In genomic region chr16:72605066-72605465, GRCm38 (mm10) we compare ENCODE assay signal across 9 mouse cellular contexts.
A peak's percentile ranks its signal among the peaks of the same experiment; 100 is the strongest.
DNase-seq lines count a peak whose midpoint lies in the region; ATAC-seq and TF ChIP-seq lines count a peak whose summit lies in the region.
"Had no signal": no experiment of that assay in that cellular context is flagged by ENCODE, and none has a peak within 500 bp of the region (broad histone marks: within the 10 kb centered on the region; RNA-seq: fewer than 3 reads in every experiment).

No protein-coding gene starts in this region.

- DNase-seq in ES-E14 (ENCODE audit: low read depth, low spot score): peak; percentile 58
- peak; percentile 42 to 82 for DNase-seq in adrenal gland, adult (ENCODE audit: inconsistent age in 2 of 2, low spot score in 1 of 2)
- peak; percentile 6 for DNase-seq in gastrocnemius, postnatal 25 days
- peak; percentile 36 to 76 for DNase-seq in layer of hippocampus, postnatal 14 days (ENCODE audit: low spot score in 2 of 2)
- DNase-seq in telencephalon, adult 2 months (ENCODE audit: low read depth, low spot score): peak; percentile 71

- peak; percentile 76 for ATAC-seq in megakaryocyte progenitor cell, adult 5-6 weeks (replicated peaks; ENCODE audit: poor library complexity)

- TF ChIP-seq CTCF in cortical plate, adult 2 months (IDR thresholded peaks at IDR 0.05; ENCODE audit: extremely low read depth, insufficient read depth, low read length): peak; percentile 77

- H3K9me3 ChIP-seq in ES-E14 (ENCODE audit: control insufficient read depth, insufficient read depth, low read depth, low read length): no peaks in the 10 kb centered on the region
- H3K9me3 ChIP-seq: limb, embryonic 15.5 days; stomach, embryonic 15.5 days had no signal

- H3K4me1 ChIP-seq in ES-E14 (ENCODE audit: control insufficient read depth in 2 of 2, insufficient read depth in 2 of 2, low read length in 2 of 2, poor library complexity in 1 of 2): no peaks in the 10 kb centered on the region
- no peaks in the 10 kb centered on the region for H3K4me1 ChIP-seq in cortical plate, adult 2 months (ENCODE audit: control insufficient read depth, insufficient read depth, low read length)
- H3K4me1 ChIP-seq: limb, embryonic 15.5 days; stomach, embryonic 15.5 days had no signal

- in situ Hi-C loops in ES-E14 (cut with MboI; ENCODE audit: low sequenced_read_pairs in 2 of 2, unreplicated experiment in 2 of 2): no loop called here

- no peaks in the 10 kb centered on the region for H3K36me3 ChIP-seq in ES-E14 (ENCODE audit: control insufficient read depth, insufficient read depth, low read length, poor library complexity, severe bottlenecking)
- H3K36me3 ChIP-seq: limb, embryonic 15.5 days; stomach, embryonic 15.5 days had no signal

- TF ChIP-seq POLR2A in cortical plate, adult 2 months (IDR thresholded peaks at IDR 0.05; ENCODE audit: extremely low read depth, insufficient read depth, low read length): no peak

- H3K9ac ChIP-seq in ES-E14 (ENCODE audit: insufficient read depth, low read depth, low read length, poor library complexity, severe bottlenecking): no peak overlapping the region
- H3K9ac ChIP-seq: limb, embryonic 15.5 days; stomach, embryonic 15.5 days had no signal

- H3K27ac ChIP-seq in ES-E14 (ENCODE audit: insufficient read depth, low read depth, low read length, poor library complexity, severe bottlenecking): no peak overlapping the region
- H3K27ac ChIP-seq in cortical plate, adult 2 months (ENCODE audit: insufficient read depth, low read length): no peak overlapping the region
- H3K27ac ChIP-seq: limb, embryonic 15.5 days; stomach, embryonic 15.5 days had no signal

- H3K4me3 ChIP-seq in ES-E14 (ENCODE audit: insufficient read depth in 1 of 2, low read depth in 1 of 2, low read length in 2 of 2, poor library complexity in 1 of 2, severe bottlenecking in 1 of 2): no peak overlapping the region
- no peak overlapping the region for H3K4me3 ChIP-seq in cortical plate, adult 2 months (ENCODE audit: insufficient read depth, low read length)
- H3K4me3 ChIP-seq: limb, embryonic 15.5 days; stomach, embryonic 15.5 days had no signal

TF ChIP-seq in ES-E14, 5 proteins besides CTCF, POLR2A, EP300 and RAD21:
- TF ChIP-seq MAFK (IDR thresholded peaks at IDR 0.05; ENCODE audit: insufficient read depth, low read depth, low read length): no peak
- 0 out of 2 replicates have a peak, but pooled peaks have one; percentile 32 for TF ChIP-seq ZC3H11A (IDR thresholded peaks at IDR 0.05; ENCODE audit: borderline replicate concordance, low read depth, low read length)
TF ChIP-seq in ES-E14: peak in this region for 1.

Comparison
In these comparisons a context has a peak if more than half of its experiments do, and no peak if none do; other contexts are left out.
1. DNase-seq: peak in every context shown above with its lines; median percentile 71 in telencephalon, adult 2 months; 62 in adrenal gland, adult; 58 in ES-E14; 56 in layer of hippocampus, postnatal 14 days; 6 in gastrocnemius, postnatal 25 days.